Mouse (Mus musculus): ENCODE measurements at regions not wholly inside any gene's neighbourhood (a gene's known extent, or its start where the extent isn't known, plus 50 kb on each side); places are given as distances from the start of the nearest gene placed in this dataset.

GRCm38 (mm10) chr2:178542032-178542431 is 111.7 kb downstream of the Cdh26 start:
- H3K27me3 ChIP-seq (replicated peaks; ENCODE audit: control insufficient read depth, insufficient read depth, low read length) = no peaks in the 10 kb centered on the region
- no peak; the same call in 1 of the 2 replicates for ATAC-seq (replicated peaks; ENCODE audit: low FRiP score)
- no peaks in the 10 kb centered on the region for H3K36me3 ChIP-seq (ENCODE audit: control insufficient read depth, insufficient read depth, low read length)
- no peaks in the 10 kb centered on the region for H3K9me3 ChIP-seq (ENCODE audit: control insufficient read depth, low read length)
- H3K4me1 ChIP-seq (replicated peaks; ENCODE audit: control insufficient read depth, insufficient read depth, low read length) = no peaks in the 10 kb centered on the region
- no peak overlapping the region for H3K4me2 ChIP-seq
- no peak overlapping the region for H3K27ac ChIP-seq (ENCODE audit: low read depth, low read length)
- no peak for DNase-seq (ENCODE audit: low spot score)
- WGBS = 6% methylated on average over 2 of the region's 2 CpGs
- H3K4me3 ChIP-seq (ENCODE audit: low read depth, low read length) = no peak overlapping the region
- H3K9ac ChIP-seq (ENCODE audit: low read depth, low read length) = no peak overlapping the region

DNA sequence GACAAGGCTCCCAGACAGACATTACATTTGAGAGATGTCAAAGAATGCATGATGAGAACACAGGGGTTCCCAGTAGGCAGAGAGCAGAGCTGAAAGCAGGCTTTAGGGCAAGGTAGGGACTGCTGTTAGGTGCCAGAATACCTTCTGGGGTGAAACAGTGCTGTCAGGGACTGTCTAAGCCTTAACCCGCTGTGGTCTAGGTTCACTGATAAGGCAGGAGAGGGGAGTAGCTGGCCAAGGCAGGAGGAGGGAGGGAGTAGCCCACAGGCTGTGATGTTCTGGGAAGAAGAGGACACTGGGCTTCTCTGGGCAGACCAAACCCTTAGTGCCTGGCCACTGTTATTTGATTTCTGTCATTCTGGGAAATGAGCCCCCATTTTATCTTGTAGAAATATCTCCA is 114.1 kb downstream of the Cdh26 start:
- H3K4me1 ChIP-seq (replicated peaks; ENCODE audit: control insufficient read depth, insufficient read depth, low read length) = no peaks in the 10 kb centered on the region

DNA sequence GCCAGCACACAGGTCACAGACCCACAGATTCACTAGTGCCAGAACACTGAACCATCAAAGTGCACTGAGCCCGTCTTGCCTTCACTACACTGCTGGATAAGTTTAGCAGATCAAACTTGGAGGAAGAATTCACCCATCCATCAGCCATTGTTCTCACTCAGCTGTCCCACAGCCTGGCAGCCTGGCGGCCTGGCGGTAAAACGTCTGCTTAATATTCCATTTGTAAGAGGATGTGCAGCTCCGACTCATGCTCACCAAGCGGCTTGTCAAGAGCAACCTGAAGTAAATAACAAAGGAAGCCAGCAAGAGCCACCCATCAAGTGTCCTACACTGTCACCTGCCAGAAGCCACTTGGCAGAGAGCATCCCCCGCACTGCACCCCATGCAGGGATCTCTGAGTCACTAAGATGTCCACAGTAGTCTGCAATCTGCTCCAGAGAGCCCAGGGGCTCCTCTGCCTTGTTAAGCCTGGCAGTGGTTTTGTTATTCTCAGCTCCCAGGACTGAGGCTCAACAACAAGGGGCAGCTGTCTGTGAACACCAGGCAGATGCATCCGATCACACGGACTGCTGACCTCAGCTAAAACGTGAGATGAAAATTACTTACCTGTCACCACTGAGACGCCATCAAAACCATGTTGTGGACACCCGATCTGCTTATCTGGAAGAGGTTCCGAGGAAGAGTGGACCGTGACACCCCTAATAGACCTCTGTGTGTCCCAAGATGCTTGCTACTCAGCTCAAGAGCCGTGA is 115.4 kb downstream of the Cdh26 start:
- DNase-seq (ENCODE audit: low spot score) (no peak), ATAC-seq (replicated peaks; ENCODE audit: low FRiP score) (no peak)
- H3K36me3 ChIP-seq (ENCODE audit: control insufficient read depth, insufficient read depth, low read length) = no peaks in the 10 kb centered on the region
- no peak overlapping the region for H3K27ac ChIP-seq (ENCODE audit: low read depth, low read length)
- H3K27me3 ChIP-seq (replicated peaks; ENCODE audit: control insufficient read depth, insufficient read depth, low read length) = no peaks in the 10 kb centered on the region
- H3K4me2 ChIP-seq = no peak overlapping the region
- H3K9ac ChIP-seq (ENCODE audit: low read depth, low read length) = no peak overlapping the region
- 78% methylated on average over 15 of the region's 15 CpGs for WGBS
- no peak overlapping the region for H3K4me3 ChIP-seq (ENCODE audit: low read depth, low read length)
- no peaks in the 10 kb centered on the region for H3K9me3 ChIP-seq (ENCODE audit: control insufficient read depth, low read length)
- no peaks in the 10 kb centered on the region for H3K4me1 ChIP-seq (replicated peaks; ENCODE audit: control insufficient read depth, insufficient read depth, low read length)

More for the DNA sequence above, 114.1 kb downstream of the Cdh26 start:
- Histone ChIP-seq H3K4me3 (ENCODE audit: low read depth, low read length) (no peak overlapping the region), H3K36me3 (ENCODE audit: control insufficient read depth, insufficient read depth, low read length) (no peaks in the 10 kb centered on the region), H3K9me3 (ENCODE audit: control insufficient read depth, low read length) (no peaks in the 10 kb centered on the region), H3K27me3 (replicated peaks; ENCODE audit: control insufficient read depth, insufficient read depth, low read length) (no peaks in the 10 kb centered on the region), H3K27ac (ENCODE audit: low read depth, low read length) (no peak overlapping the region), H3K4me2 (no peak overlapping the region), H3K9ac (ENCODE audit: low read depth, low read length) (no peak overlapping the region)
- ATAC-seq (replicated peaks; ENCODE audit: low FRiP score) (no peak), DNase-seq (ENCODE audit: low spot score) (no peak)
- 11% methylated on average over 1 of the region's 1 CpGs for WGBS

GRCm38 (mm10) chr2:178546353-178546720 is 116.0 kb downstream of the Cdh26 start:
- Histone ChIP-seq H3K4me2 (no peak overlapping the region), H3K4me3 (ENCODE audit: low read depth, low read length) (no peak overlapping the region), H3K36me3 (ENCODE audit: control insufficient read depth, insufficient read depth, low read length) (no peaks in the 10 kb centered on the region), H3K9me3 (ENCODE audit: control insufficient read depth, low read length) (no peaks in the 10 kb centered on the region), H3K4me1 (replicated peaks; ENCODE audit: control insufficient read depth, insufficient read depth, low read length) (no peaks in the 10 kb centered on the region), H3K27me3 (replicated peaks; ENCODE audit: control insufficient read depth, insufficient read depth, low read length) (no peaks in the 10 kb centered on the region), H3K27ac (ENCODE audit: low read depth, low read length) (no peak overlapping the region), H3K9ac (ENCODE audit: low read depth, low read length) (no peak overlapping the region)
- 81% methylated on average over 3 of the region's 3 CpGs for WGBS
- no peak for ATAC-seq (replicated peaks; ENCODE audit: low FRiP score)
- DNase-seq (ENCODE audit: low spot score) = no peak

DNA sequence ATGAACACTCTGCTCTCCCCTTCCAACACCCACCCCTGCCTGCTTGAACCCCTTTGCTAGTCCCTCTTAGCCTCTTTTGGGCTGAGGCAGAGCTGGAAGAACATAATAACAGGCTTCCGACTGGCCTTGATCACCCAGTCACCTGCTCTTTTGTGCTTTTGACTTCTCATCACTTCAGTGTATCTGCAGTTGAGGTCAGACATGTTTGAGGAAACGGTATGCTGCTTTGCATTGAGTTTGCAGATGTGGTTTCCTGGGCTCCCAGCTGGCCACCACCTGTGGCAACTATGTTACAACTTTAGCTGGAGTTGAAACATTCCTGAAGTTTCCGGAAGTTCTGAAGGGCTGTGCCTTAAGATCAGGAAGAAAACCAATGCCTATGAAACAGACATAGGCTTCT is 116.6 kb downstream of the Cdh26 start:
- no peak for ATAC-seq (replicated peaks; ENCODE audit: low FRiP score)
- H3K9me3 ChIP-seq (ENCODE audit: control insufficient read depth, low read length) = no peaks in the 10 kb centered on the region
- no peak overlapping the region for H3K4me3 ChIP-seq (ENCODE audit: low read depth, low read length)
- H3K36me3 ChIP-seq (ENCODE audit: control insufficient read depth, insufficient read depth, low read length) = no peaks in the 10 kb centered on the region
- no peak overlapping the region for H3K4me2 ChIP-seq
- no peaks in the 10 kb centered on the region for H3K4me1 ChIP-seq (replicated peaks; ENCODE audit: control insufficient read depth, insufficient read depth, low read length)
- H3K9ac ChIP-seq (ENCODE audit: low read depth, low read length) = no peak overlapping the region
- no peaks in the 10 kb centered on the region for H3K27me3 ChIP-seq (replicated peaks; ENCODE audit: control insufficient read depth, insufficient read depth, low read length)
- no peak for DNase-seq (ENCODE audit: low spot score)
- H3K27ac ChIP-seq (ENCODE audit: low read depth, low read length) = no peak overlapping the region
- WGBS = 66% methylated on average over 3 of the region's 3 CpGs

- Histone ChIP-seq H3K9me3 (ENCODE audit: control insufficient read depth, low read length) (no peaks in the 10 kb centered on the region), H3K4me3 (ENCODE audit: low read depth, low read length) (no peak overlapping the region), H3K27ac (ENCODE audit: low read depth, low read length) (no peak overlapping the region), H3K4me1 (replicated peaks; ENCODE audit: control insufficient read depth, insufficient read depth, low read length) (no peaks in the 10 kb centered on the region), H3K36me3 (ENCODE audit: control insufficient read depth, insufficient read depth, low read length) (no peaks in the 10 kb centered on the region), H3K4me2 (no peak overlapping the region), H3K9ac (ENCODE audit: low read depth, low read length) (no peak overlapping the region), H3K27me3 (replicated peaks; ENCODE audit: control insufficient read depth, insufficient read depth, low read length) (no peaks in the 10 kb centered on the region)
- 88% methylated on average over 6 of the region's 6 CpGs for WGBS
- ATAC-seq (replicated peaks; ENCODE audit: low FRiP score) = no peak
- DNase-seq (ENCODE audit: low spot score) = no peak
These were observed 118.6 kb downstream of the Cdh26 start for GRCm38 (mm10) chr2:178548937-178549336.

DNA sequence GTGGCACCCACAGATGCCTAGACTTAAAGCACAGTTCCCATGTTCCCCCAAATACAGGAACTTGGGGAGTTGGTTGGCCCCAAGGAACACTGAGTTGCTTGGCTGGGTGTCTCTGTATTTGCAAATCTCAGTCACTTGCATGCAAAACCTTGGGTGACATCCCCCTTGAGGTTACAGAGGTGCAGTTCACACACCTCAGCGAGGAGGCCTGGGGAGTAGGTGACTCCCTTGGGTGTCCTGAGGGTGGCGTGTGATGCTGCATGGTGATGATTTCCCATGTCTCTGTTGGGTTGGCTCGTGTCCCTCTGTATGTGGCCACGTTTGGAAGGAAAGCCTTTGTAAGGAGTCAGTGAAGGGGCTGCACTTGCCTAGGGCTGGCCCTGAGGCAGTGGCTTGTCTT is 123.4 kb downstream of the Cdh26 start:
- Histone ChIP-seq H3K4me3 (ENCODE audit: low read depth, low read length) (no peak overlapping the region), H3K36me3 (ENCODE audit: control insufficient read depth, insufficient read depth, low read length) (no peaks in the 10 kb centered on the region), H3K4me2 (no peak overlapping the region), H3K9me3 (ENCODE audit: control insufficient read depth, low read length) (no peaks in the 10 kb centered on the region), H3K9ac (ENCODE audit: low read depth, low read length) (no peak overlapping the region), H3K27ac (ENCODE audit: low read depth, low read length) (no peak overlapping the region), H3K27me3 (replicated peaks; ENCODE audit: control insufficient read depth, insufficient read depth, low read length) (no peaks in the 10 kb centered on the region; the same call in 1 of the 2 replicates), H3K4me1 (replicated peaks; ENCODE audit: control insufficient read depth, insufficient read depth, low read length) (no peaks in the 10 kb centered on the region)
- ATAC-seq (replicated peaks; ENCODE audit: low FRiP score) (no peak), DNase-seq (ENCODE audit: low spot score) (no peak)
- 69% methylated on average over 4 of the region's 4 CpGs for WGBS

DNA sequence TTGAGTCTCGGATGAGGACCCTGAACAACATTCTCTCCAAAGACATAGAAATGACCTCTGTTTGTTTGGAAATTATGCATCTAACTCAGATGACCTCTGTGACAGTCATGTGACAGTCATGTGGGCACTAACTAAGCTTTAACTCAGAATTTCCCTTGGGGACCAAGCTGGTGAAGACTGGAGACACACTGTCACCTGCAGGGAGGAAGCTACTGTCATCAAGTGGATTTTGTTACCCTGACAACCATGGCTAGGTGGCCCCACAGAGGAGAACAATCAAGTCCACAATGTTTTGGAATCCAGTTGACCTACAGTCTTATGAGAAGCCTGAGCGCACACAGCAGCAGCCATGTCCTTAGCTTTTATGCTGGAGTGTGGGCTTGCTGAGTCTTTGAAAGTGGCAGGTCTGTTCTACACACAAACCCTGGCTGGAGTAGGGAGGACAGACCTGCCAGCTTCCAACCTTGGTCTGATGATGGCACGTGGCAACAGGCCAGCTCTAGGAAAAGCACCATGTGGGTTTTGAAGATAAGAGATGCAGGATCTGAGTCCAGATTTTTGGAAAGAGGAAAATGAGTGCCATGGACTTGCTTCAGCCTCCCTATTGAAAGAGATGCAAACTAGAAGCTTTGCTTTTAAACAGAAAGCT is 125.5 kb downstream of the Cdh26 start:
- Histone ChIP-seq H3K9ac (ENCODE audit: low read depth, low read length) (no peak overlapping the region), H3K36me3 (ENCODE audit: control insufficient read depth, insufficient read depth, low read length) (no peaks in the 10 kb centered on the region), H3K4me1 (replicated peaks; ENCODE audit: control insufficient read depth, insufficient read depth, low read length) (no peaks in the 10 kb centered on the region), H3K27me3 (replicated peaks; ENCODE audit: control insufficient read depth, insufficient read depth, low read length) (no peaks in the 10 kb centered on the region; the same call in 1 of the 2 replicates), H3K27ac (ENCODE audit: low read depth, low read length) (no peak overlapping the region), H3K4me3 (ENCODE audit: low read depth, low read length) (no peak overlapping the region), H3K9me3 (ENCODE audit: control insufficient read depth, low read length) (no peaks in the 10 kb centered on the region), H3K4me2 (no peak overlapping the region)
- WGBS = 72% methylated on average over 3 of the region's 3 CpGs
- ATAC-seq (replicated peaks; ENCODE audit: low FRiP score) (no peak), DNase-seq (ENCODE audit: low spot score) (no peak)

GRCm38 (mm10) chr2:178557934-178558333 is 127.6 kb downstream of the Cdh26 start:
- no peaks in the 10 kb centered on the region for H3K9me3 ChIP-seq (ENCODE audit: control insufficient read depth, low read length)
- H3K4me3 ChIP-seq (ENCODE audit: low read depth, low read length) = no peak overlapping the region
- H3K4me2 ChIP-seq = no peak overlapping the region
- no peak overlapping the region for H3K9ac ChIP-seq (ENCODE audit: low read depth, low read length)
- H3K27ac ChIP-seq (ENCODE audit: low read depth, low read length) = no peak overlapping the region
- DNase-seq (ENCODE audit: low spot score) (no peak), ATAC-seq (replicated peaks; ENCODE audit: low FRiP score) (no peak)
- WGBS = 70% methylated on average over 9 of the region's 9 CpGs
- no peaks in the 10 kb centered on the region; the same call in 1 of the 2 replicates for H3K27me3 ChIP-seq (replicated peaks; ENCODE audit: control insufficient read depth, insufficient read depth, low read length)
- H3K4me1 ChIP-seq (replicated peaks; ENCODE audit: control insufficient read depth, insufficient read depth, low read length) = no peaks in the 10 kb centered on the region
- H3K36me3 ChIP-seq (ENCODE audit: control insufficient read depth, insufficient read depth, low read length) = no peaks in the 10 kb centered on the region

Data from liver, embryonic 11.5 days (tissue).